Mouse (Mus musculus): ENCODE results near the gene Gmeb2. TPM values are rescaled to one million over a fixed set of nuclear protein-coding genes. Genes with fewer than 3 reads are reported as not detected.

The Gmeb2 gene
- polyA plus RNA-seq, 1 experiment = 16.7 TPM

- Histone ChIP-seq H3K9ac (ENCODE audit: low read depth, poor library complexity, severe bottlenecking) (peak overlapping the region; percentile 82), H3K36me3 (ENCODE audit: control insufficient read depth, insufficient read depth, low read length, poor library complexity, severe bottlenecking) (peaks cover 3% of the 10 kb centered on the region; the same call in 1 of the 2 replicates), H3K27ac (ENCODE audit: insufficient read depth, low read length) (peak overlapping the region; percentile 85), H3K9me3 (replicated peaks; ENCODE audit: control insufficient read depth, insufficient read depth, low read length, poor library complexity, severe bottlenecking) (no peaks in the 10 kb centered on the region), H3K27me3 (ENCODE audit: control insufficient read depth, insufficient read depth, low read length, poor library complexity, severe bottlenecking) (no peaks in the 10 kb centered on the region), H3K4me3 (ENCODE audit: low read depth, low read length) (peak overlapping the region; percentile 76), H3K4me1 (ENCODE audit: control insufficient read depth, insufficient read depth, low read length) (no peaks in the 10 kb centered on the region)
- TF ChIP-seq CTCF (IDR thresholded peaks at IDR 0.05; ENCODE audit: low read depth, low read length) (no peak), POLR2A (IDR thresholded peaks at IDR 0.05; ENCODE audit: insufficient read depth, low read length) (no peak), EP300 (IDR thresholded peaks at IDR 0.05; ENCODE audit: insufficient read depth, low read depth, low read length) (no peak)
These were observed 1.1 kb downstream of the Gmeb2 start for GRCm38 (mm10) chr2:181286629-181287337.

GRCm38 (mm10) chr2:181279968-181280367 is 7.9 kb downstream of the Gmeb2 start:
- Histone ChIP-seq H3K36me3 (ENCODE audit: control insufficient read depth, insufficient read depth, low read length, poor library complexity, severe bottlenecking) (peaks cover 12% of the 10 kb centered on the region), H3K4me3 (ENCODE audit: low read depth, low read length) (no peak overlapping the region), H3K27me3 (ENCODE audit: control insufficient read depth, insufficient read depth, low read length, poor library complexity, severe bottlenecking) (no peaks in the 10 kb centered on the region), H3K9me3 (replicated peaks; ENCODE audit: control insufficient read depth, insufficient read depth, low read length, poor library complexity, severe bottlenecking) (no peaks in the 10 kb centered on the region), H3K4me1 (ENCODE audit: control insufficient read depth, insufficient read depth, low read length) (no peaks in the 10 kb centered on the region), H3K27ac (ENCODE audit: insufficient read depth, low read length) (no peak overlapping the region), H3K9ac (ENCODE audit: low read depth, poor library complexity, severe bottlenecking) (no peak overlapping the region)
- TF ChIP-seq POLR2A (IDR thresholded peaks at IDR 0.05; ENCODE audit: insufficient read depth, low read length) = no peak
- TF ChIP-seq CTCF (IDR thresholded peaks at IDR 0.05; ENCODE audit: low read depth, low read length) = no peak
- TF ChIP-seq EP300 (IDR thresholded peaks at IDR 0.05; ENCODE audit: insufficient read depth, low read depth, low read length) = no peak

DNA sequence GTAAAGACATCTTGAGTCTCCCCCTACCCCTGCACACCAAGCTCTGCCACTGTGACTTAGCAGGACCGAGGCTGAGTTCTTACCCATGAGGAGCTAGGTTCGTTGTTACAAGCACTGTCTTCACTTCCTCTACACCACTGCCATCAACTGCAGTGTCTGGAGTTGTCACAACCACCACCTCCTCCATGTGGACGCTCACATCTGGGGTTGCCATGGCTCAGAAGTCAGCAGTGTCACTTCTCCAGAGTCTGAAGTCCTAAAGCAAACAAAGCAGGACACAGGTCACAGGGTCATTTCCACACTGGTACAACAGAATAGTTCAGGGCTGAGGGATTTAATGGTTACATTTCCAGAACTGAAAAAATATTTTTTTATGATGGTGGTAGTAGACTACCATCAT is 10.0 kb downstream of the Gmeb2 start:
- no peaks in the 10 kb centered on the region for H3K27me3 ChIP-seq (ENCODE audit: control insufficient read depth, insufficient read depth, low read length, poor library complexity, severe bottlenecking)
- no peak overlapping the region for H3K27ac ChIP-seq (ENCODE audit: insufficient read depth, low read length)
- peaks cover 9% of the 10 kb centered on the region for H3K36me3 ChIP-seq (ENCODE audit: control insufficient read depth, insufficient read depth, low read length, poor library complexity, severe bottlenecking)
- no peak overlapping the region for H3K4me3 ChIP-seq (ENCODE audit: low read depth, low read length)
- H3K4me1 ChIP-seq (ENCODE audit: control insufficient read depth, insufficient read depth, low read length) = no peaks in the 10 kb centered on the region
- H3K9me3 ChIP-seq (replicated peaks; ENCODE audit: control insufficient read depth, insufficient read depth, low read length, poor library complexity, severe bottlenecking) = no peaks in the 10 kb centered on the region
- H3K9ac ChIP-seq (ENCODE audit: low read depth, poor library complexity, severe bottlenecking) = no peak overlapping the region
- no peak for TF ChIP-seq EP300 (IDR thresholded peaks at IDR 0.05; ENCODE audit: insufficient read depth, low read depth, low read length)
- TF ChIP-seq POLR2A (IDR thresholded peaks at IDR 0.05; ENCODE audit: insufficient read depth, low read length) = no peak
- TF ChIP-seq CTCF (IDR thresholded peaks at IDR 0.05; ENCODE audit: low read depth, low read length) = no peak

DNA sequence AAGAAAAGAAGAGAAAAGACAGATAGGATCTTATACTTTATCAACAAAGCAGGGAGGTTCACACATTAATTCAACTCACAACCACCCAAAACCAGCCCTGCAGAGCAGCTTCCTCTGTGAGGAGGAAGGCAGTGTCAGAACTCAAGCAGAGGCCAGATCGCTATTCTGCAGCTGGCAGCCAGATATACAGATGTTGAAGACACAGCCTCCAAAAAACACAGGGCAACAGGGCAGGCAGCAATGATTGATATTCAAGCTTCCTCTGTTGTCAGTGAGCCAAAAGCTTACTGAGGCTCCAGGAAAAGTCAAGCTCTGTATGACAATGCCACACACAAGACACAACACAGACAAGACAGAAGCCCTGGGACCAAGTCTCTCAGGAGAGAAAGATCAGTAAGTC is 11.1 kb downstream of the Gmeb2 start:
- Histone ChIP-seq H3K27ac (ENCODE audit: insufficient read depth, low read length) (no peak overlapping the region), H3K9ac (ENCODE audit: low read depth, poor library complexity, severe bottlenecking) (no peak overlapping the region), H3K36me3 (ENCODE audit: control insufficient read depth, insufficient read depth, low read length, poor library complexity, severe bottlenecking) (peaks cover 9% of the 10 kb centered on the region), H3K4me1 (ENCODE audit: control insufficient read depth, insufficient read depth, low read length) (no peaks in the 10 kb centered on the region), H3K27me3 (ENCODE audit: control insufficient read depth, insufficient read depth, low read length, poor library complexity, severe bottlenecking) (no peaks in the 10 kb centered on the region), H3K4me3 (ENCODE audit: low read depth, low read length) (no peak overlapping the region), H3K9me3 (replicated peaks; ENCODE audit: control insufficient read depth, insufficient read depth, low read length, poor library complexity, severe bottlenecking) (no peaks in the 10 kb centered on the region)
- TF ChIP-seq CTCF (IDR thresholded peaks at IDR 0.05; ENCODE audit: low read depth, low read length) (no peak), POLR2A (IDR thresholded peaks at IDR 0.05; ENCODE audit: insufficient read depth, low read length) (no peak), EP300 (IDR thresholded peaks at IDR 0.05; ENCODE audit: insufficient read depth, low read depth, low read length) (no peak)

- no peaks in the 10 kb centered on the region for H3K27me3 ChIP-seq (ENCODE audit: control insufficient read depth, insufficient read depth, low read length, poor library complexity, severe bottlenecking)
- no peak for TF ChIP-seq POLR2A (IDR thresholded peaks at IDR 0.05; ENCODE audit: insufficient read depth, low read length)
- TF ChIP-seq EP300 (IDR thresholded peaks at IDR 0.05; ENCODE audit: insufficient read depth, low read depth, low read length) = no peak
- H3K27ac ChIP-seq (ENCODE audit: insufficient read depth, low read length) = no peak overlapping the region
- peaks cover 9% of the 10 kb centered on the region for H3K36me3 ChIP-seq (ENCODE audit: control insufficient read depth, insufficient read depth, low read length, poor library complexity, severe bottlenecking)
- no peak overlapping the region for H3K4me3 ChIP-seq (ENCODE audit: low read depth, low read length)
- H3K9ac ChIP-seq (ENCODE audit: low read depth, poor library complexity, severe bottlenecking) = no peak overlapping the region
- no peaks in the 10 kb centered on the region for H3K4me1 ChIP-seq (ENCODE audit: control insufficient read depth, insufficient read depth, low read length)
- no peaks in the 10 kb centered on the region for H3K9me3 ChIP-seq (replicated peaks; ENCODE audit: control insufficient read depth, insufficient read depth, low read length, poor library complexity, severe bottlenecking)
These were observed 13.2 kb downstream of the Gmeb2 start for GRCm38 (mm10) chr2:181274639-181275038.

- no peak overlapping the region for H3K4me3 ChIP-seq (ENCODE audit: low read depth, low read length)
- no peak overlapping the region for H3K27ac ChIP-seq (ENCODE audit: insufficient read depth, low read length)
- H3K4me1 ChIP-seq (ENCODE audit: control insufficient read depth, insufficient read depth, low read length) = no peaks in the 10 kb centered on the region
- TF ChIP-seq POLR2A (IDR thresholded peaks at IDR 0.05; ENCODE audit: insufficient read depth, low read length) = no peak
- TF ChIP-seq CTCF (IDR thresholded peaks at IDR 0.05; ENCODE audit: low read depth, low read length) = no peak
- no peak for TF ChIP-seq EP300 (IDR thresholded peaks at IDR 0.05; ENCODE audit: insufficient read depth, low read depth, low read length)
- H3K9ac ChIP-seq (ENCODE audit: low read depth, poor library complexity, severe bottlenecking) = no peak overlapping the region
- no peaks in the 10 kb centered on the region for H3K27me3 ChIP-seq (ENCODE audit: control insufficient read depth, insufficient read depth, low read length, poor library complexity, severe bottlenecking)
- H3K36me3 ChIP-seq (ENCODE audit: control insufficient read depth, insufficient read depth, low read length, poor library complexity, severe bottlenecking) = peaks cover 10% of the 10 kb centered on the region
- H3K9me3 ChIP-seq (replicated peaks; ENCODE audit: control insufficient read depth, insufficient read depth, low read length, poor library complexity, severe bottlenecking) = no peaks in the 10 kb centered on the region
These were observed 14.0 kb downstream of the Gmeb2 start for GRCm38 (mm10) chr2:181273829-181274228.
